Mouse (Mus musculus): ENCODE data around the gene Uaca. TPM values are rescaled to one million over a fixed set of nuclear protein-coding genes. Genes with fewer than 3 reads are reported as not detected.
A peak's percentile ranks its signal among the peaks of the same experiment; 100 is the strongest.

Uaca gene
- polyA plus RNA-seq, 1 experiment from 2014 or later, result 19.2 TPM

- 39% methylated on average over 6 of the region's 6 CpGs for WGBS (ENCODE audit: insufficient replicate concordance)
- no peak overlapping the region for H3K27ac ChIP-seq (ENCODE audit: low read depth, low read length)
- H3K4me1 ChIP-seq (ENCODE audit: control insufficient read depth, insufficient read depth, low read length), result peaks cover 26% of the 10 kb centered on the region
- no peak overlapping the region for H3K4me2 ChIP-seq
- no peaks in the 10 kb centered on the region for H3K9me3 ChIP-seq (replicated peaks; ENCODE audit: control insufficient read depth, low read length)
- no peak overlapping the region for H3K4me3 ChIP-seq (ENCODE audit: low read depth, low read length)
- no peak overlapping the region for H3K9ac ChIP-seq (ENCODE audit: low read depth, low read length)
- no peak for ATAC-seq (replicated peaks; ENCODE audit: insufficient number of reproducible peaks, low FRiP score, low TSS enrichment)
- no peaks in the 10 kb centered on the region for H3K27me3 ChIP-seq (ENCODE audit: control insufficient read depth, insufficient read depth, low read length)
- H3K36me3 ChIP-seq (ENCODE audit: control insufficient read depth, insufficient read depth, low read length), result no peaks in the 10 kb centered on the region
These were observed 38.1 kb upstream of the Uaca start for GRCm38 (mm10) chr9:60756258-60756657.

DNA sequence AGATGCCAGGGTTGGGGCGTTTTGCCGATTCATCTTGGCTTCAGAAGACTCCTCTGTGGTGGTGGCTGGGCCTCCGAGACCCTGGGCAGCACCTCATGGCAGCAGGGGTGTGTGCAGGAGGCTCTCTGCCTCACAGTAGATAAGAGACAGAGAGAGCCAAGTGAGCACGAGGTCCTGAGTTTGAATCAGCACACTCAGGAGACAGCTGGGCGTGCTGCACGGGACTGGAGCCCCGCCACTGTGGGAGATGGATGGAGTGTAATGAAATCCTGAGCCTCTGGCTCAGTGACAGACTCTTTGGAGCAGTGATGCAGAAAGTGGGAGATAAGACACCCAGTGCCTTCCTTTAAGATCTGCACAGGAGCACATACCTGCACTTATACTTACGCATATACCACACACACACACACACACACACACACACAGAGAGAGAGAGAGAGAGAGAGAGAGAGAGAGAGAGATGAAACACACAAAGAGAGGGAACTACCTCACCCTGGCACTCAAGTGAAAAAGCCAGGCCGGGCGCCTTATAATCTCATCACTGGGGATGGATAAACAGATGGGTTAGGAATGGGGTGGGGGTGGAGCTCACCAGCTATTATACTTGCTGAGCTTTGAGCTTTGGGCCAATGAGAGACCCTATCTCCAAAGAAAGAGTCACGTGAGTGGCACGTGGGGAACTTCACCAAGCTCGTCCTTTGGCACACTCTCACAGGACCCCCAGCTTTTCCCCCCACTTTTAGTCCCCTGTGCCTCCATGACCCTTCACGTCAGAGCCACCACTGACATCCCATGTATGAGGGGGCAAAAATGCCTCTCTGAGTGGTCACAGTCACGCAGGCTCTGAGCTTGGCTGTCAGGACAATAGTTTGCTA is 37.2 kb upstream of the Uaca start:
- no peaks in the 10 kb centered on the region for H3K9me3 ChIP-seq (replicated peaks; ENCODE audit: control insufficient read depth, low read length)
- H3K4me1 ChIP-seq (ENCODE audit: control insufficient read depth, insufficient read depth, low read length), result peaks cover 26% of the 10 kb centered on the region
- no peaks in the 10 kb centered on the region for H3K27me3 ChIP-seq (ENCODE audit: control insufficient read depth, insufficient read depth, low read length)
- H3K9ac ChIP-seq (ENCODE audit: low read depth, low read length), result 0 out of 2 replicates have a peak overlapping the region, but pooled peaks have one; percentile 5
- no peaks in the 10 kb centered on the region for H3K36me3 ChIP-seq (ENCODE audit: control insufficient read depth, insufficient read depth, low read length)
- ATAC-seq (replicated peaks; ENCODE audit: insufficient number of reproducible peaks, low FRiP score, low TSS enrichment), result no peak
- H3K4me3 ChIP-seq (ENCODE audit: low read depth, low read length), result no peak overlapping the region
- H3K27ac ChIP-seq (ENCODE audit: low read depth, low read length), result peak overlapping the region; percentile 62
- 52% methylated on average over 15 of the region's 15 CpGs for WGBS (ENCODE audit: insufficient replicate concordance)
- peak overlapping the region; percentile 38 for H3K4me2 ChIP-seq

- no peak overlapping the region for H3K4me3 ChIP-seq (ENCODE audit: low read depth, low read length)
- H3K36me3 ChIP-seq (ENCODE audit: control insufficient read depth, insufficient read depth, low read length), result no peaks in the 10 kb centered on the region
- peak overlapping the region; percentile 62 for H3K27ac ChIP-seq (ENCODE audit: low read depth, low read length)
- H3K27me3 ChIP-seq (ENCODE audit: control insufficient read depth, insufficient read depth, low read length), result no peaks in the 10 kb centered on the region
- H3K4me1 ChIP-seq (ENCODE audit: control insufficient read depth, insufficient read depth, low read length), result peaks cover 26% of the 10 kb centered on the region
- WGBS (ENCODE audit: insufficient replicate concordance), result 11% methylated on average over 5 of the region's 5 CpGs
- peak; percentile 81 for ATAC-seq (replicated peaks; ENCODE audit: insufficient number of reproducible peaks, low FRiP score, low TSS enrichment)
- peak overlapping the region; percentile 38 for H3K4me2 ChIP-seq
- no peaks in the 10 kb centered on the region for H3K9me3 ChIP-seq (replicated peaks; ENCODE audit: control insufficient read depth, low read length)
- no peak overlapping the region for H3K9ac ChIP-seq (ENCODE audit: low read depth, low read length)
These were observed 36.5 kb upstream of the Uaca start for GRCm38 (mm10) chr9:60757817-60758216.

DNA sequence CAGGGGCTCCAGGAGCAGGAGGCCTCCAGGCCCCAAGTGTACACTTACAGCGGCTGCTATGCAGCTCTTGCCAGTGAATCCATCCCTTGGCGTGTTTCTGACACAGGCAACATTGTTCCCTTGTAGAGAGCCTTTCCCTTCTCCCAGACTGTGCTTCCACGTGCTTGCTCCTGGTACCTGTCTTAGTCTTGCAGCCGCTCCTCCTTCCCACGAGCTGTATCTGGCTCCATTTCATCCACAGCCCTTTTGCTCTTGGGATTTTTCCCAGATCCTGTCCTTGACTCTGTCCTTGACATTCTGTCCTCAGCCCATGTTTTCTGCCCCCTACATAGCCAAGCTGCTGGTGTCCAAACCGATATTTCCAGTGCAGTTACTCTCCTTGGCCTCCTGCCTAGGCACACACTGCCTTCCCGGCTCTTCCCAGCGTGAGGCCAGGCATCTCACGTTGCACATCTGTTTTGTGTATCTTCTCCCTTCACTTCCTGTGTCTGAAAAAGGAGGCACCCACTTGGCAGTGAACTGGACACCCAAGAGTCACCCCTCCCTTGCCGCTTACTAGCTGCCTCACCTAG is 34.8 kb upstream of the Uaca start:
- 52% methylated on average over 10 of the region's 10 CpGs for WGBS (ENCODE audit: insufficient replicate concordance)
- H3K9me3 ChIP-seq (replicated peaks; ENCODE audit: control insufficient read depth, low read length), result no peaks in the 10 kb centered on the region
- no peak overlapping the region for H3K9ac ChIP-seq (ENCODE audit: low read depth, low read length)
- peak overlapping the region; percentile 62 for H3K27ac ChIP-seq (ENCODE audit: low read depth, low read length)
- no peak overlapping the region for H3K4me2 ChIP-seq
- ATAC-seq (replicated peaks; ENCODE audit: insufficient number of reproducible peaks, low FRiP score, low TSS enrichment), result no peak
- no peaks in the 10 kb centered on the region for H3K27me3 ChIP-seq (ENCODE audit: control insufficient read depth, insufficient read depth, low read length)
- peaks cover 26% of the 10 kb centered on the region for H3K4me1 ChIP-seq (ENCODE audit: control insufficient read depth, insufficient read depth, low read length)
- no peak overlapping the region for H3K4me3 ChIP-seq (ENCODE audit: low read depth, low read length)
- no peaks in the 10 kb centered on the region for H3K36me3 ChIP-seq (ENCODE audit: control insufficient read depth, insufficient read depth, low read length)

GRCm38 (mm10) chr9:60765181-60765580 is 29.2 kb upstream of the Uaca start:
- ATAC-seq (replicated peaks; ENCODE audit: insufficient number of reproducible peaks, low FRiP score, low TSS enrichment), result no peak
- WGBS (ENCODE audit: insufficient replicate concordance), result 2% methylated on average over 2 of the region's 2 CpGs
- no peak overlapping the region for H3K4me3 ChIP-seq (ENCODE audit: low read depth, low read length)
- no peak overlapping the region for H3K4me2 ChIP-seq
- H3K4me1 ChIP-seq (ENCODE audit: control insufficient read depth, insufficient read depth, low read length), result 0 out of 2 replicates have a peak, but pooled peaks cover 6% of the 10 kb centered on the region
- H3K27ac ChIP-seq (ENCODE audit: low read depth, low read length), result peak overlapping the region; percentile 31; the same call in 1 of the 2 replicates
- no peaks in the 10 kb centered on the region for H3K36me3 ChIP-seq (ENCODE audit: control insufficient read depth, insufficient read depth, low read length)
- no peak overlapping the region for H3K9ac ChIP-seq (ENCODE audit: low read depth, low read length)
- no peaks in the 10 kb centered on the region for H3K27me3 ChIP-seq (ENCODE audit: control insufficient read depth, insufficient read depth, low read length)
- H3K9me3 ChIP-seq (replicated peaks; ENCODE audit: control insufficient read depth, low read length), result no peaks in the 10 kb centered on the region

GRCm38 (mm10) chr9:60768393-60768792 is 25.9 kb upstream of the Uaca start:
- H3K4me3 ChIP-seq (ENCODE audit: low read depth, low read length), result no peak overlapping the region
- WGBS (ENCODE audit: insufficient replicate concordance), result 69% methylated on average over 9 of the region's 9 CpGs
- no peak overlapping the region for H3K9ac ChIP-seq (ENCODE audit: low read depth, low read length)
- no peaks in the 10 kb centered on the region for H3K27me3 ChIP-seq (ENCODE audit: control insufficient read depth, insufficient read depth, low read length)
- ATAC-seq (replicated peaks; ENCODE audit: insufficient number of reproducible peaks, low FRiP score, low TSS enrichment), result no peak
- H3K4me1 ChIP-seq (ENCODE audit: control insufficient read depth, insufficient read depth, low read length), result 0 out of 2 replicates have a peak, but pooled peaks cover 6% of the 10 kb centered on the region
- H3K36me3 ChIP-seq (ENCODE audit: control insufficient read depth, insufficient read depth, low read length), result no peaks in the 10 kb centered on the region
- H3K4me2 ChIP-seq, result no peak overlapping the region
- H3K27ac ChIP-seq (ENCODE audit: low read depth, low read length), result no peak overlapping the region
- peaks cover 3% of the 10 kb centered on the region; the same call in 1 of the 2 replicates for H3K9me3 ChIP-seq (replicated peaks; ENCODE audit: control insufficient read depth, low read length)

DNA sequence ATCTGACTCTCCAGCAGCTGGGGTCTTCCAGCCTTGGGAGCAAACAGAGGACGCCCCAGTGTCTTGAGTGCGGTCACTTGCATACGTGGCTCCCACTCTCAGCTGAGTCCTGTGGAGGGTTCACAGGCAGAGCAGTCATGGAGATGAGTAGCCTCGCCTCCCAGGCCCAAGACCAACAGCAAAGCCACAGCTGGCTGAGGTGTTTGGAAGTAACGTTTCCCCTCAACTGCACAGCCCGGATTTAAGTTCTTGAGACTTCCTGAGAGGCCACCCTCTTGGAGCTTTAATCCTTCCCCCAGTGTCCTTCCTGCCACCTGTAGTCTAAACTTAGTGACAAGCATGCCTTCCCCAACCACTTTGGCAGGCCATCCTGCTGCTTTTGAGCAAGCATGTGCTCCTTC is 24.6 kb upstream of the Uaca start:
- ATAC-seq (replicated peaks; ENCODE audit: insufficient number of reproducible peaks, low FRiP score, low TSS enrichment), result no peak
- WGBS (ENCODE audit: insufficient replicate concordance), result 57% methylated on average over 6 of the region's 6 CpGs
- Histone ChIP-seq H3K27ac (ENCODE audit: low read depth, low read length) (no peak overlapping the region), H3K4me2 (no peak overlapping the region), H3K9ac (ENCODE audit: low read depth, low read length) (no peak overlapping the region), H3K36me3 (ENCODE audit: control insufficient read depth, insufficient read depth, low read length) (no peaks in the 10 kb centered on the region), H3K9me3 (replicated peaks; ENCODE audit: control insufficient read depth, low read length) (peaks cover 3% of the 10 kb centered on the region; the same call in 1 of the 2 replicates), H3K4me3 (ENCODE audit: low read depth, low read length) (no peak overlapping the region), H3K4me1 (ENCODE audit: control insufficient read depth, insufficient read depth, low read length) (0 out of 2 replicates have a peak, but pooled peaks cover 6% of the 10 kb centered on the region), H3K27me3 (ENCODE audit: control insufficient read depth, insufficient read depth, low read length) (no peaks in the 10 kb centered on the region)

- no peaks in the 10 kb centered on the region for H3K36me3 ChIP-seq (ENCODE audit: control insufficient read depth, insufficient read depth, low read length)
- WGBS (ENCODE audit: insufficient replicate concordance), result 78% methylated on average over 2 of the region's 2 CpGs
- H3K9me3 ChIP-seq (replicated peaks; ENCODE audit: control insufficient read depth, low read length), result peaks cover 3% of the 10 kb centered on the region; the same call in 1 of the 2 replicates
- no peaks in the 10 kb centered on the region for H3K27me3 ChIP-seq (ENCODE audit: control insufficient read depth, insufficient read depth, low read length)
- H3K4me2 ChIP-seq, result no peak overlapping the region
- H3K4me3 ChIP-seq (ENCODE audit: low read depth, low read length), result no peak overlapping the region
- no peak for ATAC-seq (replicated peaks; ENCODE audit: insufficient number of reproducible peaks, low FRiP score, low TSS enrichment)
- no peak overlapping the region for H3K27ac ChIP-seq (ENCODE audit: low read depth, low read length)
- H3K4me1 ChIP-seq (ENCODE audit: control insufficient read depth, insufficient read depth, low read length), result no peaks in the 10 kb centered on the region
- no peak overlapping the region for H3K9ac ChIP-seq (ENCODE audit: low read depth, low read length)
These were observed 20.6 kb upstream of the Uaca start for GRCm38 (mm10) chr9:60773713-60774112.
